Mouse (Mus musculus): ENCODE data around the gene Hba-x.

GRCm38 (mm10) chr11:32241391-32241790 is 34.8 kb upstream of the Hba-x start:
- no peak for TF ChIP-seq CTCF (IDR thresholded peaks at IDR 0.05; ENCODE audit: low read depth)
- TF ChIP-seq EP300 (optimal IDR thresholded peaks at IDR 0.05): no peak
